Mouse (Mus musculus): Measurements from ENCODE around the gene Polh. TPM values are rescaled to one million over a fixed set of nuclear protein-coding genes. Genes with fewer than 3 reads are reported as not detected.

Gene Polh
- total and polyA plus RNA-seq, 2 experiments from 2014 or later: 7.8 to 11.0 TPM

DNA sequence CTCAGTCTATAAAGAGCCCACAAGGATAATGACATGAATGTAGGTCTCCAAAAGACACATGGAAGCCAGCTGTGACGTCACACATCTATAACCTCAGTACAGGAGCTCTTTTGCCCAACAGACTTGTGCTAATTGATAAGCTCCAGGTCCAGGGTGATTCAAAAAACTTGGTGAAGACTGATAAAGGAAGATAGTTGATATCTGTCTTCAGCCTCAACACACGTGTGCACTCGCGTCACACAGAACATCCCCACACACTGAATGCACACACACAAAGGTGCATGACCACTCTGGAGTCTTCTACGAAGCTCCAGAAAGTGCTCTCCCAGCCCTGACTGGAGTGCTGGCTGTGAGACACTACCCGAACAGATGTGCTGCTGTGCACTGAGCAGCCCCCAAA lies 34.6 kb upstream of the Polh start:
- DNase-seq (ENCODE audit: low spot score): no peak
- Histone ChIP-seq H3K27ac (ENCODE audit: low read depth) (no peak overlapping the region), H3K9me3 (replicated peaks; ENCODE audit: control insufficient read depth, low read length) (no peaks in the 10 kb centered on the region), H3K4me3 (ENCODE audit: low read depth, low read length) (no peak overlapping the region), H3K4me2 (ENCODE audit: low read depth, low read length) (no peak overlapping the region), H3K4me1 (ENCODE audit: control insufficient read depth, insufficient read depth) (no peaks in the 10 kb centered on the region; the same call in 1 of the 2 replicates), H3K9ac (replicated peaks; ENCODE audit: low read depth, low read length) (no peak overlapping the region), H3K36me3 (replicated peaks; ENCODE audit: control insufficient read depth, insufficient read depth, low read length) (peaks cover 76% of the 10 kb centered on the region), H3K27me3 (ENCODE audit: control insufficient read depth, insufficient read depth, low read length) (no peaks in the 10 kb centered on the region)
- ATAC-seq (ENCODE audit: insufficient read depth, low read depth): no peak
- TF ChIP-seq EP300 (IDR thresholded peaks at IDR 0.05; ENCODE audit: low read depth) (no peak), CTCF (IDR thresholded peaks at IDR 0.05; ENCODE audit: low read depth) (no peak)
- 82% methylated on average over 6 of the region's 6 CpGs for WGBS

GRCm38 (mm10) chr17:46236067-46236466 lies 33.6 kb upstream of the Polh start:
- H3K4me3 ChIP-seq (ENCODE audit: low read depth, low read length): no peak overlapping the region
- H3K4me1 ChIP-seq (ENCODE audit: control insufficient read depth, insufficient read depth): no peaks in the 10 kb centered on the region; the same call in 1 of the 2 replicates
- no peak overlapping the region for H3K4me2 ChIP-seq (ENCODE audit: low read depth, low read length)
- H3K27me3 ChIP-seq (ENCODE audit: control insufficient read depth, insufficient read depth, low read length): no peaks in the 10 kb centered on the region
- DNase-seq (ENCODE audit: low spot score) (no peak), ATAC-seq (ENCODE audit: insufficient read depth, low read depth) (no peak)
- no peak overlapping the region for H3K9ac ChIP-seq (replicated peaks; ENCODE audit: low read depth, low read length)
- no peaks in the 10 kb centered on the region for H3K9me3 ChIP-seq (replicated peaks; ENCODE audit: control insufficient read depth, low read length)
- WGBS: 81% methylated on average over 1 of the region's 1 CpGs
- peaks cover 73% of the 10 kb centered on the region for H3K36me3 ChIP-seq (replicated peaks; ENCODE audit: control insufficient read depth, insufficient read depth, low read length)
- H3K27ac ChIP-seq (ENCODE audit: low read depth): no peak overlapping the region
- TF ChIP-seq CTCF (IDR thresholded peaks at IDR 0.05; ENCODE audit: low read depth) (no peak), EP300 (IDR thresholded peaks at IDR 0.05; ENCODE audit: low read depth) (no peak)

DNA sequence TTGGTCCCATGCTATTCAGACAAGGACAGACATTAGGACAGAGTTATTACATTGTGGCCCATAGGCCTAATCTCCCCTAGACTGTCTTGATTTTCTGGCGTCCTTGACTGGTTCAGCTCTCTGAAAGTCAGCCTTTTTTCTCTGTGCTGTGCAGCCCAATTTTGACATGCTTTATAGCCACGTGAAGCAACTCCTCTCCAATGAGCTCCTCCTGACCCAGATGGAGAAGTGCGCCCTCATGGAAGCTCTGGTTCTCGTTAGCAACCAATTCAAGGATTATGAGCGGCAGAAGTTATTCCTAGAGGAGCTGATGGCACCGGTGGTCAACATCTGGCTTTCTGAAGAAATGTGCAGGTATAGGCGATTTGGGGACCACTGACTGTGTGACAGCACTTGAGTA lies 25.1 kb upstream of the Polh start:
- no peaks in the 10 kb centered on the region for H3K9me3 ChIP-seq (replicated peaks; ENCODE audit: control insufficient read depth, low read length)
- peaks cover 89% of the 10 kb centered on the region for H3K36me3 ChIP-seq (replicated peaks; ENCODE audit: control insufficient read depth, insufficient read depth, low read length)
- H3K9ac ChIP-seq (replicated peaks; ENCODE audit: low read depth, low read length): no peak overlapping the region
- 90% methylated on average over 7 of the region's 7 CpGs for WGBS
- DNase-seq (ENCODE audit: low spot score) (no peak), ATAC-seq (ENCODE audit: insufficient read depth, low read depth) (no peak)
- TF ChIP-seq CTCF (IDR thresholded peaks at IDR 0.05; ENCODE audit: low read depth): no peak
- no peak for TF ChIP-seq EP300 (IDR thresholded peaks at IDR 0.05; ENCODE audit: low read depth)
- H3K27me3 ChIP-seq (ENCODE audit: control insufficient read depth, insufficient read depth, low read length): no peaks in the 10 kb centered on the region
- H3K4me3 ChIP-seq (ENCODE audit: low read depth, low read length): no peak overlapping the region
- H3K27ac ChIP-seq (ENCODE audit: low read depth): no peak overlapping the region
- H3K4me2 ChIP-seq (ENCODE audit: low read depth, low read length): no peak overlapping the region
- no peaks in the 10 kb centered on the region for H3K4me1 ChIP-seq (ENCODE audit: control insufficient read depth, insufficient read depth)

DNA sequence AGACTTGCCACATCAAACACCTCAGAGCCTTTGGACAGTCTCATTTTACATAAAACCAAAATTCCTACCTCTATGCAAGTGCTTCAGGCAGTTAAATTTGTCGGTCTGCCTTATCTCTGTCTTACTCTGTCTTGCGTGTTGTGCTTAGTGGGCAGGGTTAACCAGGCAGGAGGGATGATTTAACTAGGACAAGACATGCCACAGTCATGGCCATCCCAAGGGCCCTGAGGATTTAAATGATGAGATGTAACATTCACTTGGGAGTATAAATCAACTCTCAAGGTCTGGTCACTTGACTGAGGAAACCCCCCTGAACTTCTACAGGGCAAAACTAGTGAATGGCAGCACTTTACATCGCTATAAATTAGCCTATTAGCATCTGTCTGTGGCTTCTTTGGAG lies 19.2 kb upstream of the Polh start:
- no peak overlapping the region for H3K27ac ChIP-seq (ENCODE audit: low read depth)
- ATAC-seq (ENCODE audit: insufficient read depth, low read depth) (no peak), DNase-seq (ENCODE audit: low spot score) (no peak)
- no peak overlapping the region for H3K9ac ChIP-seq (replicated peaks; ENCODE audit: low read depth, low read length)
- TF ChIP-seq EP300 (IDR thresholded peaks at IDR 0.05; ENCODE audit: low read depth) (no peak), CTCF (IDR thresholded peaks at IDR 0.05; ENCODE audit: low read depth) (no peak)
- no peaks in the 10 kb centered on the region for H3K9me3 ChIP-seq (replicated peaks; ENCODE audit: control insufficient read depth, low read length)
- WGBS: 77% methylated on average over 3 of the region's 3 CpGs
- H3K4me1 ChIP-seq (ENCODE audit: control insufficient read depth, insufficient read depth): no peaks in the 10 kb centered on the region
- no peak overlapping the region for H3K4me2 ChIP-seq (ENCODE audit: low read depth, low read length)
- H3K4me3 ChIP-seq (ENCODE audit: low read depth, low read length): no peak overlapping the region
- no peaks in the 10 kb centered on the region for H3K27me3 ChIP-seq (ENCODE audit: control insufficient read depth, insufficient read depth, low read length)
- peaks cover 96% of the 10 kb centered on the region for H3K36me3 ChIP-seq (replicated peaks; ENCODE audit: control insufficient read depth, insufficient read depth, low read length)

DNA sequence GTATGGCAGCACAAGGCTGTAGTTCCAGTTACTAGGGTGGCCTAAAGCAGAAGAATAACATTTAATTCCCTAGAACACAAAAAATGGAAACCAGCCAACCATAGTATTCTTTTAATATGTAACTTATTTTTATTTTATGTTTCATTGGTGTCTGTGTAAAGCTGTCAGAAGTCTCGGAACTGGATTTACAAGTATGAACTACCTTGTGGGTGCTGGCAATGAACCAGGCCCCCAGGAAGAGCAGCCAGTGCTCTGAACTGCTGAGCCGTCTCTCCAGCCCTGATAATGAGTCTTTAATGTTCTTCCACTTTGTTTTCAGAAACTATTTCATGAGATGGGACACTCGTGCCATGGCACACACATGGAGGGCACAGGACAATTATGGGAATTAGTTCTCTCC lies 8.1 kb upstream of the Polh start:
- H3K4me1 ChIP-seq (ENCODE audit: control insufficient read depth, insufficient read depth): no peaks in the 10 kb centered on the region
- H3K9me3 ChIP-seq (replicated peaks; ENCODE audit: control insufficient read depth, low read length): no peaks in the 10 kb centered on the region
- WGBS: 95% methylated on average over 3 of the region's 3 CpGs
- no peak overlapping the region for H3K4me2 ChIP-seq (ENCODE audit: low read depth, low read length)
- no peaks in the 10 kb centered on the region for H3K27me3 ChIP-seq (ENCODE audit: control insufficient read depth, insufficient read depth, low read length)
- no peak for ATAC-seq (ENCODE audit: insufficient read depth, low read depth)
- H3K4me3 ChIP-seq (ENCODE audit: low read depth, low read length): no peak overlapping the region
- H3K27ac ChIP-seq (ENCODE audit: low read depth): no peak overlapping the region
- no peak for DNase-seq (ENCODE audit: low spot score)
- no peak overlapping the region for H3K9ac ChIP-seq (replicated peaks; ENCODE audit: low read depth, low read length)
- TF ChIP-seq CTCF (IDR thresholded peaks at IDR 0.05; ENCODE audit: low read depth) (no peak), EP300 (IDR thresholded peaks at IDR 0.05; ENCODE audit: low read depth) (no peak)
- peaks cover 87% of the 10 kb centered on the region for H3K36me3 ChIP-seq (replicated peaks; ENCODE audit: control insufficient read depth, insufficient read depth, low read length)

GRCm38 (mm10) chr17:46206676-46207075 lies 4.2 kb upstream of the Polh start:
- ATAC-seq (ENCODE audit: insufficient read depth, low read depth) (no peak), DNase-seq (ENCODE audit: low spot score) (no peak)
- H3K9me3 ChIP-seq (replicated peaks; ENCODE audit: control insufficient read depth, low read length): no peaks in the 10 kb centered on the region
- no peak overlapping the region for H3K4me3 ChIP-seq (ENCODE audit: low read depth, low read length)
- no peak for TF ChIP-seq CTCF (IDR thresholded peaks at IDR 0.05; ENCODE audit: low read depth)
- TF ChIP-seq EP300 (IDR thresholded peaks at IDR 0.05; ENCODE audit: low read depth): no peak
- peaks cover 56% of the 10 kb centered on the region for H3K36me3 ChIP-seq (replicated peaks; ENCODE audit: control insufficient read depth, insufficient read depth, low read length)
- no peak overlapping the region for H3K4me2 ChIP-seq (ENCODE audit: low read depth, low read length)
- H3K27ac ChIP-seq (ENCODE audit: low read depth): no peak overlapping the region
- no peaks in the 10 kb centered on the region for H3K27me3 ChIP-seq (ENCODE audit: control insufficient read depth, insufficient read depth, low read length)
- peaks cover 11% of the 10 kb centered on the region for H3K4me1 ChIP-seq (ENCODE audit: control insufficient read depth, insufficient read depth)
- no peak overlapping the region for H3K9ac ChIP-seq (replicated peaks; ENCODE audit: low read depth, low read length)
